Mouse (Mus musculus) limb, embryonic 14.5 days (tissue): ENCODE data around the gene Helb. TPM values are rescaled to one million over a fixed set of nuclear protein-coding genes. Genes with fewer than 3 reads are reported as not detected.
"Not testable (repeated sequence)": the region's sequence is repeated elsewhere in the genome, so short reads cannot be mapped to it uniquely, and the experiment has no call there.

Experiments used
- ATAC-seq: fragments of 200-750 bp; cut with Nextera tagmentation; 2 replicates; pipeline ENCODE4 v1.8.0; 2017; ENCODE audit warnings: low read depth, moderate number of reproducible peaks, moderate TSS enrichment; ENCODE audit not compliant: low FRiP score
- DNase-seq: peaks from one replicate; pipeline ENCODE4 v3.0.0-alpha.2; 2015; ENCODE audit warnings: low spot score
- H3K27ac ChIP-seq: fragments of 300-500 bp; sonication (generic); replicated peaks from 2 replicates; pipeline ENCODE4 v1.5.1; 2014; ENCODE audit warnings: low read depth, mild to moderate bottlenecking, low read length, moderate library complexity, mixed read lengths
- H3K27me3 ChIP-seq: fragments of 300-500 bp; sonication (generic); 2 replicates; pipeline ENCODE4 v1.6.1; 2014; ENCODE audit warnings: low read length, mixed read lengths; ENCODE audit not compliant: control insufficient read depth, insufficient read depth
- H3K36me3 ChIP-seq: fragments of 300-500 bp; sonication (generic); 2 replicates; pipeline ENCODE4 v1.6.1; 2014; ENCODE audit warnings: mild to moderate bottlenecking, low read length, moderate library complexity, mixed read lengths; ENCODE audit not compliant: control insufficient read depth, insufficient read depth
- H3K4me1 ChIP-seq: fragments of 300-500 bp; sonication (generic); 2 replicates; pipeline ENCODE4 v1.6.1; 2014; ENCODE audit warnings: antibody characterized with exemption, low read length, mixed read lengths; ENCODE audit not compliant: control insufficient read depth, insufficient read depth
- H3K4me2 ChIP-seq: fragments of 300-500 bp; sonication (generic); replicated peaks from 2 replicates; pipeline ENCODE4 v1.6.1; 2014; ENCODE audit warnings: low read depth, mild to moderate bottlenecking, low read length, moderate library complexity; ENCODE audit not compliant: severe bottlenecking
- H3K4me3 ChIP-seq: fragments of 300-500 bp; sonication (generic); replicated peaks from 2 replicates; pipeline ENCODE4 v1.5.1; 2014; ENCODE audit warnings: low read length
- H3K9ac ChIP-seq: fragments of 300-500 bp; sonication (generic); 2 replicates; pipeline ENCODE4 v1.6.1; 2014; ENCODE audit warnings: mild to moderate bottlenecking, low read depth, low read length, moderate library complexity; ENCODE audit not compliant: severe bottlenecking
- H3K9me3 ChIP-seq: fragments of 300-500 bp; sonication (generic); 2 replicates; pipeline ENCODE4 v1.6.1; 2016; ENCODE audit warnings: low read length; ENCODE audit not compliant: control insufficient read depth
- POLR2A ChIP-seq: fragments of 200-500 bp; IDR thresholded peaks from 2 replicates; pipeline ENCODE4 v1.8.0; 2012; ENCODE audit warnings: inconsistent platforms, mild to moderate bottlenecking, moderate library complexity, borderline replicate concordance; ENCODE audit not compliant: insufficient read depth, insufficient read length; ENCODE audit errors: extremely low read depth
- WGBS: fragments of 180-500 bp; shearing (Covaris S2); extraction: QIAGEN DNeasy Blood & Tissue Kit; methylation state at CpG from one replicate; pipeline ENCODE4 v1.1.7; 2014; 5-methylcytosine and 5-hydroxymethylcytosine counted together
- polyA plus RNA-seq, 2 experiments: library from polyadenylated mRNA; depleted of rRNA in 1 of 2; stranded (reverse) in 1 of 2; unstranded in 1 of 2; fragments of >200 nt; fragmentation: Nextera tagmentation in 1 of 2; extraction: Ambion mirVana in 1 of 2; gene quantifications; 2 replicates each; pipeline versions ENCODE4 v1.2.1 to v1.2.3; 2012 to 2014

Gene Helb
- polyA plus RNA-seq, 2 experiments, result 6.1 to 11.0 TPM

- Histone ChIP-seq H3K27me3 (no peaks in the 10 kb centered on the region), H3K4me2 (no peak overlapping the region), H3K27ac (no peak overlapping the region), H3K9ac (no peak overlapping the region), H3K4me3 (no peak overlapping the region), H3K4me1 (no peaks in the 10 kb centered on the region), H3K9me3 (no peaks in the 10 kb centered on the region), H3K36me3 (no peaks in the 10 kb centered on the region)
- DNase-seq (no peak), ATAC-seq (no peak)
- 68% methylated on average over 10 of the region's 10 CpGs for WGBS
- TF ChIP-seq POLR2A, result no peak
These were observed 12.7 kb upstream of the Helb start for GRCm38 (mm10) chr10:120125465-120125857.

GRCm38 (mm10) chr10:120124801-120125464 lies 12.1 kb upstream of the Helb start:
- 51% methylated on average over 7 of the region's 7 CpGs for whole genome bisulfite sequencing
- H3K9ac ChIP-seq, result no peak overlapping the region
- no peak overlapping the region for H3K27ac ChIP-seq
- ATAC-seq (peak; percentile 60), DNase-seq (peak; percentile 87)
- H3K4me3 ChIP-seq, result no peak overlapping the region
- no peaks in the 10 kb centered on the region for H3K36me3 ChIP-seq
- no peaks in the 10 kb centered on the region for H3K27me3 ChIP-seq
- TF ChIP-seq POLR2A, result no peak
- no peaks in the 10 kb centered on the region for H3K9me3 ChIP-seq
- no peaks in the 10 kb centered on the region for H3K4me1 ChIP-seq
- no peak overlapping the region for H3K4me2 ChIP-seq

GRCm38 (mm10) chr10:120123721-120124120 lies 10.9 kb upstream of the Helb start:
- Histone ChIP-seq H3K36me3 (no peaks in the 10 kb centered on the region), H3K27me3 (no peaks in the 10 kb centered on the region), H3K4me3 (no peak overlapping the region), H3K9me3 (no peaks in the 10 kb centered on the region), H3K27ac (no peak overlapping the region), H3K4me2 (no peak overlapping the region), H3K9ac (no peak overlapping the region), H3K4me1 (no peaks in the 10 kb centered on the region)
- DNase-seq (no peak), ATAC-seq (no peak)
- TF ChIP-seq POLR2A, result no peak
- WGBS, result 96% methylated on average over 3 of the region's 3 CpGs

GRCm38 (mm10) chr10:120115249-120115648 lies 2.5 kb upstream of the Helb start:
- WGBS, result 100% methylated on average over 1 of the region's 1 CpGs
- Histone ChIP-seq H3K4me3 (no peak overlapping the region), H3K27ac (no peak overlapping the region), H3K4me1 (peaks cover 4% of the 10 kb centered on the region; the same call in 1 of the 2 replicates), H3K36me3 (no peaks in the 10 kb centered on the region), H3K9me3 (no peaks in the 10 kb centered on the region), H3K27me3 (no peaks in the 10 kb centered on the region), H3K9ac (no peak overlapping the region), H3K4me2 (no peak overlapping the region)
- no peak for TF ChIP-seq POLR2A
- DNase-seq (no peak), ATAC-seq (no peak)

GRCm38 (mm10) chr10:120114493-120114892 lies 1.7 kb upstream of the Helb start:
- no peak for TF ChIP-seq POLR2A
- H3K27me3 ChIP-seq, result no peaks in the 10 kb centered on the region
- DNase-seq (no peak), ATAC-seq (no peak)
- H3K9ac ChIP-seq, result no peak overlapping the region
- H3K4me3 ChIP-seq, result no peak overlapping the region
- 57% methylated on average over 7 of the region's 7 CpGs for WGBS
- no peaks in the 10 kb centered on the region for H3K36me3 ChIP-seq
- no peaks in the 10 kb centered on the region for H3K9me3 ChIP-seq
- peaks cover 4% of the 10 kb centered on the region; the same call in 1 of the 2 replicates for H3K4me1 ChIP-seq
- no peak overlapping the region for H3K27ac ChIP-seq
- H3K4me2 ChIP-seq, result no peak overlapping the region

GRCm38 (mm10) chr10:120113980-120114379 lies 1.2 kb upstream of the Helb start:
- Histone ChIP-seq H3K4me3 (no peak overlapping the region), H3K36me3 (no peaks in the 10 kb centered on the region), H3K4me1 (peaks cover 4% of the 10 kb centered on the region; the same call in 1 of the 2 replicates), H3K27me3 (no peaks in the 10 kb centered on the region), H3K4me2 (no peak overlapping the region), H3K9me3 (no peaks in the 10 kb centered on the region), H3K9ac (no peak overlapping the region), H3K27ac (no peak overlapping the region)
- ATAC-seq (no peak), DNase-seq (no peak)
- TF ChIP-seq POLR2A, result no peak
- WGBS, result 71% methylated on average over 6 of the region's 6 CpGs

GRCm38 (mm10) chr10:120113482-120113881 lies 695 bp upstream of the Helb start:
- H3K9ac ChIP-seq, H3K9me3 ChIP-seq, H3K27me3 ChIP-seq, H3K27ac ChIP-seq, DNase-seq, H3K4me1 ChIP-seq, ATAC-seq, H3K36me3 ChIP-seq: not testable (repeated sequence)
- peak overlapping the region; percentile 60 for H3K4me2 ChIP-seq
- peak overlapping the region; percentile 79; the same call in 1 of the 2 replicates for H3K4me3 ChIP-seq
- 74% methylated on average over 9 of the region's 9 CpGs for WGBS
